Mouse (Mus musculus) myocyte (in vitro differentiated cells): Measurements from ENCODE around the gene Zfp800.

ENCODE experiments used
- E2F4 ChIP-seq: IDR thresholded peaks from one replicate; pipeline ENCODE4 v1.6.1; 2011; ENCODE audit warnings: mild to moderate bottlenecking, control low read depth, moderate library complexity; ENCODE audit not compliant: insufficient read depth
- MAX ChIP-seq: IDR thresholded peaks from one replicate; pipeline ENCODE4 v1.6.1; 2011; ENCODE audit warnings: low read depth, mild to moderate bottlenecking, control low read depth
- MYOG ChIP-seq, 3 experiments: IDR thresholded peaks; one replicate each; pipeline ENCODE4 v1.6.1; 2011; ENCODE audit warnings: control low read depth in 2 of 3, low read depth in 2 of 3, mild to moderate bottlenecking in 2 of 3; ENCODE audit not compliant: insufficient read length in 2 of 3, control insufficient read depth in 1 of 3, insufficient read depth in 1 of 3
- POLR2A ChIP-seq: IDR thresholded peaks from one replicate; pipeline ENCODE4 v1.6.1; 2011; ENCODE audit warnings: low read depth, mild to moderate bottlenecking, control low read depth, moderate library complexity; ENCODE audit not compliant: insufficient read length
- REST ChIP-seq: IDR thresholded peaks from one replicate; pipeline ENCODE4 v1.6.1; 2011; ENCODE audit warnings: mild to moderate bottlenecking, control low read depth, moderate library complexity; ENCODE audit not compliant: insufficient read depth, insufficient read length

GRCm38 (mm10) chr6:28430795-28431537, 33.2 kb upstream of the Zfp800 start:
- TF ChIP-seq MAX (no peak), MYOG (IDR thresholded peaks at IDR 0.05; ENCODE audit: control insufficient read depth in 1 of 3, insufficient read depth in 1 of 3, insufficient read length in 2 of 3, low read depth in 2 of 3) (no peak), POLR2A (no peak), REST (no peak), E2F4 (no peak)
